Mouse (Mus musculus) myocyte (in vitro differentiated cells): ENCODE measurements around the gene Nap1l1. TPM values are rescaled to one million over a fixed set of nuclear protein-coding genes. Genes with fewer than 3 reads are reported as not detected.

Source experiments
- H3K27me3 ChIP-seq: one replicate; pipeline ENCODE4 v1.6.1; 2011; ENCODE audit not compliant: control insufficient read depth, insufficient read depth, insufficient read length
- H3K36me3 ChIP-seq: one replicate; pipeline ENCODE4 v1.6.1; 2011; ENCODE audit not compliant: control insufficient read depth, insufficient read depth
- H3K4me2 ChIP-seq: one replicate; pipeline ENCODE4 v1.6.1; 2011; ENCODE audit warnings: low read depth, control low read depth
- H3K4me3 ChIP-seq: one replicate; pipeline ENCODE4 v1.5.1; 2011; ENCODE audit warnings: mild to moderate bottlenecking, control low read depth, moderate library complexity
- H3K79me2 ChIP-seq: one replicate; pipeline ENCODE4 v1.6.1; 2011; ENCODE audit not compliant: control insufficient read depth, insufficient read depth
- H3ac ChIP-seq: one replicate; pipeline ENCODE4 v1.6.1; 2011; ENCODE audit not compliant: control insufficient read depth, insufficient read length
- CEBPB ChIP-seq: IDR thresholded peaks from 2 replicates; pipeline ENCODE4 v1.6.1; 2011; ENCODE audit warnings: mild to moderate bottlenecking, moderate library complexity; ENCODE audit not compliant: poor library complexity, insufficient read depth, severe bottlenecking
- E2F4 ChIP-seq: IDR thresholded peaks from one replicate; pipeline ENCODE4 v1.6.1; 2011; ENCODE audit warnings: mild to moderate bottlenecking, control low read depth, moderate library complexity; ENCODE audit not compliant: insufficient read depth
- MAX ChIP-seq: IDR thresholded peaks from one replicate; pipeline ENCODE4 v1.6.1; 2011; ENCODE audit warnings: low read depth, mild to moderate bottlenecking, control low read depth
- MYOD1 ChIP-seq, 3 experiments: IDR thresholded peaks; one replicate each; pipeline ENCODE4 v1.6.1; 2011; ENCODE audit warnings: control low read depth in 2 of 3, low read depth in 2 of 3, mild to moderate bottlenecking in 2 of 3, moderate library complexity in 1 of 3; ENCODE audit not compliant: insufficient read length in 2 of 3, control insufficient read depth in 1 of 3
- MYOG ChIP-seq, 3 experiments: IDR thresholded peaks; one replicate each; pipeline ENCODE4 v1.6.1; 2011; ENCODE audit warnings: control low read depth in 2 of 3, low read depth in 2 of 3, mild to moderate bottlenecking in 2 of 3; ENCODE audit not compliant: insufficient read length in 2 of 3, control insufficient read depth in 1 of 3, insufficient read depth in 1 of 3
- POLR2A ChIP-seq: IDR thresholded peaks from one replicate; pipeline ENCODE4 v1.6.1; 2011; ENCODE audit warnings: low read depth, mild to moderate bottlenecking, control low read depth, moderate library complexity; ENCODE audit not compliant: insufficient read length
- POLR2AphosphoS2 ChIP-seq: IDR thresholded peaks from one replicate; pipeline ENCODE4 v1.6.1; 2011; ENCODE audit warnings: low read depth, control low read depth; ENCODE audit not compliant: insufficient read length
- REST ChIP-seq: IDR thresholded peaks from one replicate; pipeline ENCODE4 v1.6.1; 2011; ENCODE audit warnings: mild to moderate bottlenecking, control low read depth, moderate library complexity; ENCODE audit not compliant: insufficient read depth, insufficient read length
- SRF ChIP-seq: IDR thresholded peaks from one replicate; pipeline ENCODE4 v1.6.1; 2011; ENCODE audit warnings: low read depth; ENCODE audit not compliant: control insufficient read depth, insufficient read length
- TCF12 ChIP-seq: IDR thresholded peaks from one replicate; pipeline ENCODE4 v1.6.1; 2011; ENCODE audit warnings: mild to moderate bottlenecking, control low read depth; ENCODE audit not compliant: poor library complexity, insufficient read depth, severe bottlenecking
- TCF3 ChIP-seq: IDR thresholded peaks from one replicate; pipeline ENCODE4 v1.6.1; 2011; ENCODE audit warnings: low read depth, control low read depth; ENCODE audit not compliant: insufficient read length
- USF1 ChIP-seq: IDR thresholded peaks from one replicate; pipeline ENCODE4 v1.6.1; 2011; ENCODE audit warnings: low read depth, mild to moderate bottlenecking, control low read depth, moderate library complexity
- polyA plus RNA-seq: library from polyadenylated mRNA; unstranded; fragments of >200 nt; fragmentation: generic; extraction: Trizol; gene quantifications from one replicate; pipeline ENCODE4 v1.2.1, GENCODE M21; 2012; ENCODE audit warnings: missing spikeins

Nap1l1 gene
- polyA plus RNA-seq, 1 experiment, result 130 TPM

GRCm38 (mm10) chr10:111495888-111496287, 22.9 kb downstream of the Nap1l1 start:
- no peak for TF ChIP-seq MAX
- no peak for TF ChIP-seq E2F4
- no peak for TF ChIP-seq USF1
- TF ChIP-seq MYOG (IDR thresholded peaks at IDR 0.05; ENCODE audit: control insufficient read depth in 1 of 3, insufficient read depth in 1 of 3, insufficient read length in 2 of 3, low read depth in 2 of 3), result no peak
- TF ChIP-seq REST, result no peak
- no peak for TF ChIP-seq TCF12
- no peak for TF ChIP-seq TCF3
- no peak for TF ChIP-seq POLR2AphosphoS2
- no peak for TF ChIP-seq CEBPB
- no peak for TF ChIP-seq MYOD1 (IDR thresholded peaks at IDR 0.05; ENCODE audit: control insufficient read depth in 1 of 3, insufficient read length in 2 of 3, low read depth in 2 of 3)
- no peak for TF ChIP-seq SRF
- no peak for TF ChIP-seq POLR2A
- Histone ChIP-seq H3K4me3 (no peak overlapping the region), H3ac (no peak overlapping the region), H3K79me2 (no peaks in the 10 kb centered on the region), H3K36me3 (peaks cover 66% of the 10 kb centered on the region), H3K4me2 (no peak overlapping the region), H3K27me3 (no peaks in the 10 kb centered on the region)

- no peaks in the 10 kb centered on the region for H3K27me3 ChIP-seq
Observed at GRCm38 (mm10) chr10:111499892-111500291, 26.9 kb downstream of the Nap1l1 start.

DNA sequence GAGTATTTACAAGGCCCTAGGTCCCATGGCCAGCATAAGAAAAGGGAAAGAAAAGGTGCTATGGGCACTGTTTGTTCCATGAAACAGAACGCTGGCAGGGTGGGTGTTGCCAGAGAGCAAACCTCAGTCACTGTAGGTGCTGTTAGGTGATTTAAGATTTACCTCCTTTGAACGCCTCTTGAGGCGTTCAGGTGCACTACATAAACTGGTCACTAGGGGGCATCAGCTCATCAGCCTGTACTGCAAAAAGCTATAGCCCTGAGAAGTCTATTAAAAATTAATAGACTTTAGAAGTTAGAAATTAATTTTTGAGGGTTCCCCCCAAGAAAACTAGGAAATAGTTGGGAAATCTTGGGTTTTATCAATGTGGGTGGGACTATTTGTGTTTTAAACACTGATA, 30.0 kb downstream of the Nap1l1 start:
- no peak for TF ChIP-seq USF1
- TF ChIP-seq POLR2AphosphoS2, result peak; percentile 40
- TF ChIP-seq SRF, result no peak
- TF ChIP-seq MYOG (IDR thresholded peaks at IDR 0.05; ENCODE audit: control insufficient read depth in 1 of 3, insufficient read depth in 1 of 3, insufficient read length in 2 of 3, low read depth in 2 of 3), result no peak
- TF ChIP-seq TCF3, result no peak
- Histone ChIP-seq H3K79me2 (peaks cover 15% of the 10 kb centered on the region), H3ac (no peak overlapping the region), H3K27me3 (no peaks in the 10 kb centered on the region), H3K4me3 (no peak overlapping the region), H3K36me3 (peaks cover 4% of the 10 kb centered on the region), H3K4me2 (no peak overlapping the region)

More at GRCm38 (mm10) chr10:111499892-111500291, 26.9 kb downstream of the Nap1l1 start:
- Histone ChIP-seq H3K36me3 (peaks cover 30% of the 10 kb centered on the region), H3K4me3 (no peak overlapping the region), H3ac (no peak overlapping the region), H3K79me2 (no peaks in the 10 kb centered on the region), H3K4me2 (no peak overlapping the region)
- no peak for TF ChIP-seq POLR2A
- TF ChIP-seq TCF3, result no peak
- TF ChIP-seq MYOG (IDR thresholded peaks at IDR 0.05; ENCODE audit: control insufficient read depth in 1 of 3, insufficient read depth in 1 of 3, insufficient read length in 2 of 3, low read depth in 2 of 3), result no peak
- TF ChIP-seq POLR2AphosphoS2, result no peak
- no peak for TF ChIP-seq E2F4
- no peak for TF ChIP-seq USF1

DNA sequence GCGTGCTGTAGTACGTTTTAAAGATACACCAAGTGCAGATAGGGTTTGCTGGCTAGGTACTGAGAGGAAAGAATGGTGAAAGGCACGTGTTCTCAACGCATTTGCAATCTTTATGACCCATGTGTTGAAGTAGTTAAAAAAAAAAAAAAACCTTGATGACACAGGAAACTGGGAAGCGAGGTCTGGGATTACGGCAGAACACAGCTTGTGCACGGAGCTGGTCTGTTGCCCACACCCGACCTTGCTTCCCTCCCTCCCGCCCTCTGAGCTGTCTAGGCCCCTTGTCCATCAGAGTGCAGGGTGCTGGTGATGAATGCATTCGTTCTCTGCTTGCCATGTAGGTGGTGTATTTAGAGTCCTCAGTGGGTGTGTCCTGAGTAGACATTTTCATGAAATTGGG, 30.7 kb downstream of the Nap1l1 start:
- no peak overlapping the region for H3K4me2 ChIP-seq
- TF ChIP-seq CEBPB, result no peak
- peak; percentile 23 for TF ChIP-seq POLR2AphosphoS2
- TF ChIP-seq POLR2A, result no peak
- no peak for TF ChIP-seq TCF3
- no peak overlapping the region for H3K4me3 ChIP-seq
- peaks cover 22% of the 10 kb centered on the region for H3K79me2 ChIP-seq
- H3ac ChIP-seq, result no peak overlapping the region
- H3K27me3 ChIP-seq, result no peaks in the 10 kb centered on the region
- H3K36me3 ChIP-seq, result no peaks in the 10 kb centered on the region

GRCm38 (mm10) chr10:111504606-111505005, 31.6 kb downstream of the Nap1l1 start:
- TF ChIP-seq MYOG (IDR thresholded peaks at IDR 0.05; ENCODE audit: control insufficient read depth in 1 of 3, insufficient read depth in 1 of 3, insufficient read length in 2 of 3, low read depth in 2 of 3) (no peak), TCF12 (no peak), MAX (no peak), USF1 (no peak), SRF (no peak), E2F4 (no peak), MYOD1 (IDR thresholded peaks at IDR 0.05; ENCODE audit: control insufficient read depth in 1 of 3, insufficient read length in 2 of 3, low read depth in 2 of 3) (no peak), TCF3 (no peak), REST (no peak), POLR2A (no peak), CEBPB (no peak), POLR2AphosphoS2 (no peak)
- Histone ChIP-seq H3ac (no peak overlapping the region), H3K4me2 (no peak overlapping the region), H3K36me3 (no peaks in the 10 kb centered on the region), H3K79me2 (peaks cover 31% of the 10 kb centered on the region), H3K27me3 (no peaks in the 10 kb centered on the region), H3K4me3 (no peak overlapping the region)

GRCm38 (mm10) chr10:111505406-111505805, 32.4 kb downstream of the Nap1l1 start:
- TF ChIP-seq E2F4 (no peak), MYOG (IDR thresholded peaks at IDR 0.05; ENCODE audit: control insufficient read depth in 1 of 3, insufficient read depth in 1 of 3, insufficient read length in 2 of 3, low read depth in 2 of 3) (no peak), TCF12 (no peak), TCF3 (no peak), SRF (no peak), REST (no peak), MYOD1 (IDR thresholded peaks at IDR 0.05; ENCODE audit: control insufficient read depth in 1 of 3, insufficient read length in 2 of 3, low read depth in 2 of 3) (no peak), USF1 (no peak), POLR2AphosphoS2 (no peak), CEBPB (no peak), MAX (no peak), POLR2A (no peak)
- H3K4me2 ChIP-seq, result peak overlapping the region; percentile 81
- peaks cover 4% of the 10 kb centered on the region for H3K36me3 ChIP-seq
- peaks cover 33% of the 10 kb centered on the region for H3K79me2 ChIP-seq
- no peak overlapping the region for H3ac ChIP-seq
- H3K4me3 ChIP-seq, result peak overlapping the region; percentile 99
- H3K27me3 ChIP-seq, result no peaks in the 10 kb centered on the region
